Mouse (Mus musculus) liver, embryonic 14.5 days (tissue): Measurements from ENCODE around the gene Baz2b. TPM values are rescaled to one million over a fixed set of nuclear protein-coding genes. Genes with fewer than 3 reads are reported as not detected.

Experiments
- ATAC-seq: fragments of 200-750 bp; cut with Nextera tagmentation; 2 replicates; pipeline ENCODE4 v1.8.0; 2017; ENCODE audit warnings: moderate number of reproducible peaks, mild to moderate bottlenecking, moderate library complexity; ENCODE audit not compliant: insufficient read depth
- DNase-seq, 3 experiments: peaks; one replicate each; pipeline ENCODE4 v3.0.0-alpha.2; 2012 to 2013; ENCODE audit warnings: low read depth in 3 of 3, low spot score in 3 of 3
- H3K27ac ChIP-seq: fragments of 300-500 bp; sonication (generic); 2 replicates; pipeline ENCODE4 v1.5.1; 2014; ENCODE audit warnings: moderate library complexity, mild to moderate bottlenecking, control low read depth, inconsistent platforms
- H3K27me3 ChIP-seq: fragments of 300-500 bp; sonication (generic); 2 replicates; pipeline ENCODE4 v1.6.1; 2014; ENCODE audit warnings: mild to moderate bottlenecking, low read length, moderate library complexity; ENCODE audit not compliant: control insufficient read depth, insufficient read depth
- H3K36me3 ChIP-seq: fragments of 300-500 bp; sonication (generic); replicated peaks from 2 replicates; pipeline ENCODE4 v1.6.1; 2014; ENCODE audit warnings: low read depth; ENCODE audit not compliant: control insufficient read depth, insufficient read depth
- H3K4me1 ChIP-seq, 2 experiments: fragments of 200-500 bp in 1 of 2; fragments of 300-500 bp in 1 of 2; sonication (generic) in 1 of 2; replicated peaks; 2 replicates each; pipeline ENCODE4 v1.6.1; 2012 to 2014; ENCODE audit warnings: antibody characterized with exemption in 1 of 2, inconsistent platforms in 1 of 2, low read length in 1 of 2; ENCODE audit not compliant: control insufficient read depth in 2 of 2, insufficient read depth in 2 of 2
- H3K4me2 ChIP-seq: fragments of 300-500 bp; sonication (generic); 2 replicates; pipeline ENCODE4 v1.6.1; 2014; ENCODE audit warnings: low read depth, mild to moderate bottlenecking, control low read depth, moderate library complexity
- H3K4me3 ChIP-seq, 2 experiments: fragments of 200-500 bp in 1 of 2; fragments of 300-500 bp in 1 of 2; sonication (generic) in 1 of 2; 2 replicates each; pipeline ENCODE4 v1.5.1; 2012 to 2014; ENCODE audit warnings: low read depth in 2 of 2, low read length in 2 of 2, mild to moderate bottlenecking in 2 of 2, control low read depth in 1 of 2, inconsistent platforms in 1 of 2, moderate library complexity in 1 of 2; ENCODE audit not compliant: insufficient read depth in 1 of 2
- H3K9ac ChIP-seq: fragments of 300-500 bp; sonication (generic); replicated peaks from 2 replicates; pipeline ENCODE4 v1.6.1; 2014; ENCODE audit warnings: mild to moderate bottlenecking, control low read depth, moderate library complexity
- H3K9me3 ChIP-seq: fragments of 300-500 bp; sonication (generic); 2 replicates; pipeline ENCODE4 v1.6.1; 2016; ENCODE audit warnings: low read length, mixed read lengths; ENCODE audit not compliant: control insufficient read depth
- CTCF ChIP-seq: IDR thresholded peaks from 2 replicates; pipeline ENCODE4 v1.5.1; 2016; ENCODE audit warnings: antibody characterized with exemption, low read depth, control low read depth
- EP300 ChIP-seq: IDR thresholded peaks from 2 replicates; pipeline ENCODE4 v1.6.1; 2016; ENCODE audit warnings: antibody characterized with exemption, low read depth
- WGBS: fragments of 180-500 bp; shearing (Covaris S2); extraction: QIAGEN DNeasy Blood & Tissue Kit; methylation state at CpG from one replicate; pipeline ENCODE4 v1.1.7; 2014; ENCODE audit not compliant: insufficient replicate concordance; 5-methylcytosine and 5-hydroxymethylcytosine counted together
- polyA plus RNA-seq, 2 experiments: library from polyadenylated mRNA; depleted of rRNA in 1 of 2; stranded (reverse) in 1 of 2; unstranded in 1 of 2; fragments of >200 nt; fragmentation: Nextera tagmentation in 1 of 2; extraction: Ambion mirVana in 1 of 2; gene quantifications; 2 replicates each; pipeline versions ENCODE4 v1.2.1 to v1.2.3; 2012 to 2014

Baz2b gene
- polyA plus RNA-seq, 2 experiments: 9.1 to 11.0 TPM

GRCm38 (mm10) chr2:60173190-60173589 is 36.4 kb downstream of the Baz2b start:
- Histone ChIP-seq H3K9ac (no peak overlapping the region), H3K9me3 (no peaks in the 10 kb centered on the region), H3K27ac (no peak overlapping the region), H3K4me2 (no peak overlapping the region), H3K27me3 (no peaks in the 10 kb centered on the region), H3K4me3 (no peak overlapping the region), H3K36me3 (no peaks in the 10 kb centered on the region), H3K4me1 (no peaks in the 10 kb centered on the region)
- 44% methylated on average over 3 of the region's 3 CpGs for whole genome bisulfite sequencing
- TF ChIP-seq EP300: no peak
- peak; percentile 62 for TF ChIP-seq CTCF
- ATAC-seq (no peak), DNase-seq (peak in 1 of 3 experiments; percentile 17)

- Histone ChIP-seq H3K9me3 (no peaks in the 10 kb centered on the region), H3K36me3 (no peaks in the 10 kb centered on the region), H3K4me3 (no peak overlapping the region), H3K27me3 (no peaks in the 10 kb centered on the region), H3K9ac (no peak overlapping the region), H3K4me2 (no peak overlapping the region), H3K4me1 (no peaks in the 10 kb centered on the region), H3K27ac (no peak overlapping the region)
- DNase-seq (peak in 1 of 3 experiments; percentile 23), ATAC-seq (no peak)
- TF ChIP-seq EP300 (no peak), CTCF (no peak)
- WGBS: 36% methylated on average over 2 of the region's 2 CpGs
Measured at GRCm38 (mm10) chr2:60172531-60172914, 37.1 kb downstream of the Baz2b start.

GRCm38 (mm10) chr2:60171786-60172530 is 37.7 kb downstream of the Baz2b start:
- no peak for TF ChIP-seq CTCF
- no peak for TF ChIP-seq EP300
- ATAC-seq (no peak), DNase-seq (peak in 1 of 3 experiments; percentile 16)
- no peak overlapping the region for H3K4me2 ChIP-seq
- H3K27me3 ChIP-seq: no peaks in the 10 kb centered on the region
- 54% methylated on average over 7 of the region's 7 CpGs for WGBS
- no peak overlapping the region for H3K27ac ChIP-seq
- no peaks in the 10 kb centered on the region for H3K36me3 ChIP-seq
- no peaks in the 10 kb centered on the region for H3K9me3 ChIP-seq
- H3K4me3 ChIP-seq: no peak overlapping the region
- no peaks in the 10 kb centered on the region for H3K4me1 ChIP-seq
- H3K9ac ChIP-seq: no peak overlapping the region

GRCm38 (mm10) chr2:60166878-60167277 is 42.8 kb downstream of the Baz2b start:
- no peak overlapping the region for H3K27ac ChIP-seq
- H3K9ac ChIP-seq: no peak overlapping the region
- H3K4me3 ChIP-seq: no peak overlapping the region
- DNase-seq: no peak
- H3K9me3 ChIP-seq: no peaks in the 10 kb centered on the region
- no peak for TF ChIP-seq CTCF
- TF ChIP-seq EP300: no peak
- H3K27me3 ChIP-seq: no peaks in the 10 kb centered on the region
- WGBS: 83% methylated on average over 4 of the region's 4 CpGs
- H3K36me3 ChIP-seq: no peaks in the 10 kb centered on the region
- H3K4me2 ChIP-seq: no peak overlapping the region
- ATAC-seq: no peak
- peaks cover 10 to 14% of the 10 kb centered on the region in 2 experiments for H3K4me1 ChIP-seq

GRCm38 (mm10) chr2:60165679-60166078 is 44.0 kb downstream of the Baz2b start:
- DNase-seq: no peak
- Histone ChIP-seq H3K9ac (no peak overlapping the region), H3K27ac (no peak overlapping the region), H3K4me3 (no peak overlapping the region), H3K4me1 (peaks cover 10 to 14% of the 10 kb centered on the region in 2 experiments), H3K27me3 (no peaks in the 10 kb centered on the region), H3K4me2 (no peak overlapping the region), H3K36me3 (no peaks in the 10 kb centered on the region), H3K9me3 (no peaks in the 10 kb centered on the region)
- ATAC-seq: no peak
- 82% methylated on average over 11 of the region's 11 CpGs for WGBS
- no peak for TF ChIP-seq CTCF
- TF ChIP-seq EP300: no peak
